Mouse (Mus musculus) megakaryocyte, embryonic 14.5 days (primary cell): ENCODE measurements around the gene Dao.

Source experiments
- FLI1 ChIP-seq: IDR thresholded peaks from 2 replicates; pipeline ENCODE4 v1.6.1; 2012; ENCODE audit warnings: low read length, inconsistent platforms, mixed read lengths
- GATA1 ChIP-seq: IDR thresholded peaks from 3 replicates; pipeline ENCODE4 v1.6.1; 2012; ENCODE audit warnings: mixed read lengths, low read length, inconsistent platforms, borderline replicate concordance

GRCm38 (mm10) chr5:113976597-113976996, 26.9 kb upstream of the Dao start:
- TF ChIP-seq GATA1 (no peak), FLI1 (no peak)
